Mouse (Mus musculus) intestine, embryonic 15.5 days (tissue): Measurements from ENCODE around the gene Rfesd. TPM values are rescaled to one million over a fixed set of nuclear protein-coding genes. Genes with fewer than 3 reads are reported as not detected.
A peak's percentile ranks its signal among the peaks of the same experiment; 100 is the strongest.

Experiments used
- ATAC-seq: fragments of 200-750 bp; cut with Nextera tagmentation; 2 replicates; pipeline ENCODE4 v1.8.0; 2017; ENCODE audit warnings: moderate TSS enrichment, moderate library complexity
- H3K27ac ChIP-seq: fragments of 300-500 bp; sonication (generic); 2 replicates; pipeline ENCODE4 v1.5.1; 2015; ENCODE audit warnings: mild to moderate bottlenecking, inconsistent platforms
- H3K27me3 ChIP-seq: fragments of 300-500 bp; sonication (generic); replicated peaks from 2 replicates; pipeline ENCODE4 v1.6.1; 2015; ENCODE audit warnings: inconsistent platforms
- H3K36me3 ChIP-seq: fragments of 300-500 bp; sonication (generic); 2 replicates; pipeline ENCODE4 v1.6.1; 2015; ENCODE audit warnings: inconsistent platforms
- H3K4me1 ChIP-seq: fragments of 300-500 bp; sonication (generic); replicated peaks from 2 replicates; pipeline ENCODE4 v1.6.1; 2015; ENCODE audit warnings: inconsistent platforms
- H3K4me2 ChIP-seq: fragments of 300-500 bp; sonication (generic); replicated peaks from 2 replicates; pipeline ENCODE4 v1.6.1; 2015; ENCODE audit warnings: mild to moderate bottlenecking, inconsistent platforms
- H3K4me3 ChIP-seq: fragments of 300-500 bp; sonication (generic); replicated peaks from 2 replicates; pipeline ENCODE4 v1.5.1; 2015; ENCODE audit warnings: inconsistent platforms
- H3K9ac ChIP-seq: fragments of 300-500 bp; sonication (generic); 2 replicates; pipeline ENCODE4 v1.6.1; 2015; ENCODE audit warnings: inconsistent platforms
- H3K9me3 ChIP-seq: fragments of 300-500 bp; sonication (generic); 2 replicates; pipeline ENCODE4 v1.6.1; 2016; ENCODE audit warnings: inconsistent platforms
- WGBS: fragments of 180-500 bp; shearing (Covaris S2); methylation state at CpG from one replicate; pipeline ENCODE4 v1.1.7; 2015; 5-methylcytosine and 5-hydroxymethylcytosine counted together
- polyA plus RNA-seq: library from polyadenylated mRNA; unstranded; fragments of >200 nt; fragmentation: Nextera tagmentation; extraction: Ambion mirVana; gene quantifications from 2 replicates; pipeline ENCODE4 v1.2.1, GENCODE M21; 2015

The Rfesd gene
- polyA plus RNA-seq, 1 experiment from 2014 or later: 19.9 TPM

- Histone ChIP-seq H3K4me1 (no peaks in the 10 kb centered on the region), H3K27me3 (no peaks in the 10 kb centered on the region), H3K27ac (no peak overlapping the region), H3K9me3 (no peaks in the 10 kb centered on the region), H3K4me3 (no peak overlapping the region), H3K9ac (no peak overlapping the region), H3K4me2 (no peak overlapping the region), H3K36me3 (no peaks in the 10 kb centered on the region)
- ATAC-seq: no peak
- WGBS: 35% methylated on average over 1 of the region's 1 CpGs
These were observed 23.9 kb upstream of the Rfesd start for GRCm38 (mm10) chr13:76042455-76042854.

DNA sequence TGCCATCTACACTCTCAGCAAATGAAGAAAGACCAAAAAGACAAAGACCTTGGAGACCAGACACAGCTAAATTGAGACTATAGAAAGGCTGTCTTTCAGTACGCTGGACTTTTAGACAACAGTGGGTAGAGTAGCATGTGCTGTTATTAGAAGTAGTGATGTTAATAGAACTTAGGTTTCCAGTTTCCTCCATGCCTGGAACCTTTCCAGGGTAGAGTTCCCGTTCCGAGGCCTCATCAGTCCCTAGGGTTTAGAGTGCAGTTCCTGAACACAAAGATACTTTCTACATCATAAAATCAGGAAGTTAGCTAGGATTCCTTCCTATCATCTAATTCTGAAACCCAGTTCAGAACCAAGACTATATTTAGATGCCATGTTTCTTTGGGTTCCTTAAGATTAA lies 6.1 kb upstream of the Rfesd start:
- Histone ChIP-seq H3K36me3 (no peaks in the 10 kb centered on the region), H3K27me3 (no peaks in the 10 kb centered on the region), H3K4me1 (no peaks in the 10 kb centered on the region), H3K9ac (no peak overlapping the region), H3K4me2 (no peak overlapping the region), H3K4me3 (no peak overlapping the region), H3K9me3 (no peaks in the 10 kb centered on the region), H3K27ac (no peak overlapping the region)
- no peak for ATAC-seq
- 79% methylated on average over 3 of the region's 3 CpGs for WGBS

GRCm38 (mm10) chr13:76021782-76022181 lies 3.3 kb upstream of the Rfesd start:
- Histone ChIP-seq H3K9me3 (no peaks in the 10 kb centered on the region), H3K9ac (no peak overlapping the region), H3K27ac (no peak overlapping the region), H3K4me1 (no peaks in the 10 kb centered on the region; the same call in 1 of the 2 replicates), H3K4me2 (no peak overlapping the region), H3K36me3 (no peaks in the 10 kb centered on the region), H3K4me3 (no peak overlapping the region), H3K27me3 (no peaks in the 10 kb centered on the region)
- 88% methylated on average over 2 of the region's 2 CpGs for WGBS
- no peak for ATAC-seq

GRCm38 (mm10) chr13:76018844-76019400 lies 403 bp upstream of the Rfesd start:
- no peaks in the 10 kb centered on the region; the same call in 1 of the 2 replicates for H3K4me1 ChIP-seq
- no peak overlapping the region for H3K9ac ChIP-seq
- H3K9me3 ChIP-seq: no peaks in the 10 kb centered on the region
- peak overlapping the region; percentile 70 for H3K4me3 ChIP-seq
- no peaks in the 10 kb centered on the region for H3K27me3 ChIP-seq
- peak overlapping the region; percentile 67 for H3K4me2 ChIP-seq
- 47% methylated on average over 5 of the region's 5 CpGs for WGBS
- no peaks in the 10 kb centered on the region for H3K36me3 ChIP-seq
- H3K27ac ChIP-seq: no peak overlapping the region
- peak; percentile 64 for ATAC-seq

DNA sequence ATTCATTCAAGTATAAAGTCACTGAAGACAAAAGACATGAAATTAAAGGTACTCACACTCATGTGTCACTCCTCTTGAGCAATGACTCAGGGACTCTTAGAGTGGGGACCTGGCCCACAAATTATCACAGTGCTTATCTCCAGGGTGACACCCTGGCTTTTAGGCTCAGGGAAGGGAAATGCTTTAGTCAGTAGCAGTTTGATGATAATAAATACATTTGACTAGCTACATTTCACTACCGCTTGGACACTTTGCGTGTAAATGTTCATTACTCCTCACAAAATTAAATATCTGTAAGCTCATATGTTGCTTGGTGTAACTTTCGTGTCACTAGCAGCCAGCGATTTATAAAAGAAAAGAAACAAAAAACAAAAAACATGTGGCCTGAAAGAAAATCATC lies 1.1 kb downstream of the Rfesd start:
- no peak for ATAC-seq
- H3K9me3 ChIP-seq: no peaks in the 10 kb centered on the region
- peak overlapping the region; percentile 95; the same call in 1 of the 2 replicates for H3K27ac ChIP-seq
- H3K4me2 ChIP-seq: peak overlapping the region; percentile 67
- no peaks in the 10 kb centered on the region; the same call in 1 of the 2 replicates for H3K4me1 ChIP-seq
- no peaks in the 10 kb centered on the region for H3K27me3 ChIP-seq
- H3K4me3 ChIP-seq: peak overlapping the region; percentile 70
- WGBS: 52% methylated on average over 4 of the region's 4 CpGs
- no peaks in the 10 kb centered on the region for H3K36me3 ChIP-seq
- peak overlapping the region; percentile 83 for H3K9ac ChIP-seq

- no peaks in the 10 kb centered on the region for H3K27me3 ChIP-seq
- H3K27ac ChIP-seq: no peak overlapping the region
These were observed 4.0 kb downstream of the Rfesd start for GRCm38 (mm10) chr13:76014511-76014910.

DNA sequence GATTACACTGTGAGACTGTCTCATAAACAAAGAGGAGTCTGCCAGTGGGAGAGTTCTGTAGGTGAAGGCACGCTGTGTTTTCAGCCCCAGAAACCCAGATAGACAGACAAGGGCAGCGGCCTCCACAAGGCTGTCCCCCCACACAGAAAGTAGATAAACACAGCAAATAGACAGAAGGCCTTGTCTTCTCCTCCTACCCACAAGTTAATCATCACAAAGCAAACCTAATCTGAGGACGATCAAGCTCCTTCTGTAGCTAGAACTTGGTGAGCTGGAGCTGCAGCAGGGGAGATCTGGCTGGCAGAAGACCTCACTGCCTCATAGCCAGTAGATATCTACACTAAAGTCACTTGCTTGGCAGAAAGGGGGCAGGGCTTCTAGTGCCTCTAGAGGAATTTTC lies 15.2 kb downstream of the Rfesd start:
- ATAC-seq: no peak
- H3K27ac ChIP-seq: no peak overlapping the region
- no peaks in the 10 kb centered on the region for H3K9me3 ChIP-seq
- no peaks in the 10 kb centered on the region for H3K4me1 ChIP-seq
- H3K9ac ChIP-seq: no peak overlapping the region
- WGBS: 56% methylated on average over 3 of the region's 3 CpGs
- H3K36me3 ChIP-seq: no peaks in the 10 kb centered on the region
- no peaks in the 10 kb centered on the region for H3K27me3 ChIP-seq
- H3K4me3 ChIP-seq: no peak overlapping the region
- H3K4me2 ChIP-seq: no peak overlapping the region

More at GRCm38 (mm10) chr13:76014511-76014910, 4.0 kb downstream of the Rfesd start:
- H3K9ac ChIP-seq: no peak overlapping the region
- no peaks in the 10 kb centered on the region for H3K36me3 ChIP-seq
- no peak overlapping the region for H3K4me2 ChIP-seq
- no peaks in the 10 kb centered on the region for H3K9me3 ChIP-seq
- WGBS: 64% methylated on average over 2 of the region's 2 CpGs
- no peak overlapping the region for H3K4me3 ChIP-seq
- ATAC-seq: no peak
- no peaks in the 10 kb centered on the region; the same call in 1 of the 2 replicates for H3K4me1 ChIP-seq

- ATAC-seq: peak; percentile 61
- no peak overlapping the region for H3K27ac ChIP-seq
- no peaks in the 10 kb centered on the region for H3K36me3 ChIP-seq
- H3K4me1 ChIP-seq: no peaks in the 10 kb centered on the region
- no peak overlapping the region for H3K4me2 ChIP-seq
- no peak overlapping the region for H3K4me3 ChIP-seq
- H3K27me3 ChIP-seq: no peaks in the 10 kb centered on the region
- no peaks in the 10 kb centered on the region for H3K9me3 ChIP-seq
- 51% methylated on average over 9 of the region's 9 CpGs for WGBS
- no peak overlapping the region for H3K9ac ChIP-seq
These were observed 26.1 kb downstream of the Rfesd start for GRCm38 (mm10) chr13:75992169-75993028.

- H3K36me3 ChIP-seq: no peaks in the 10 kb centered on the region
- no peaks in the 10 kb centered on the region for H3K4me1 ChIP-seq
- no peak overlapping the region for H3K4me2 ChIP-seq
- no peak overlapping the region for H3K27ac ChIP-seq
- H3K9ac ChIP-seq: no peak overlapping the region
- H3K9me3 ChIP-seq: no peaks in the 10 kb centered on the region
- no peak overlapping the region for H3K4me3 ChIP-seq
- H3K27me3 ChIP-seq: no peaks in the 10 kb centered on the region
- ATAC-seq: no peak
- WGBS: 93% methylated on average over 1 of the region's 1 CpGs
These were observed 30.4 kb downstream of the Rfesd start for GRCm38 (mm10) chr13:75988096-75988495.

DNA sequence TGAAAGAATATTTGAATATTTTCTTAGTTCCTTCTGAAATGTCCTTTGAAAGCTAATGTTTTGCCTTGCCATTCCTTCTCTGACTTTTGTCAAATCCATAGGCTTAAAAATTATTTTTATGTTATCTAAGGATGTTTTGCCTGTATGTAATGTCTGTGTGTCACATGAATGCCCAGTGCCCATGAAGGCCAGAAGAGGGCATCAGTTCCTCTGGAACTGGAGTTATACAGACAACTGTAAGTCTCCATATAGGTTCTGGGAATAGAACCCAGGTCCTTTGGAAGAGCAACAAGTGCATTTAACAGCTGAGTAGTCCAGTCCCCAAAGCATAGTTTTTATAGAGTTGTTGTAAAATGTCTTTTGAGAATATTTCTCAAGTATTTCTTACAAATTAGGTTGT lies 36.6 kb downstream of the Rfesd start:
- Histone ChIP-seq H3K27me3 (no peaks in the 10 kb centered on the region), H3K9ac (no peak overlapping the region), H3K9me3 (no peaks in the 10 kb centered on the region), H3K27ac (no peak overlapping the region), H3K4me1 (no peaks in the 10 kb centered on the region), H3K36me3 (no peaks in the 10 kb centered on the region), H3K4me3 (no peak overlapping the region), H3K4me2 (no peak overlapping the region)
- ATAC-seq: no peak

DNA sequence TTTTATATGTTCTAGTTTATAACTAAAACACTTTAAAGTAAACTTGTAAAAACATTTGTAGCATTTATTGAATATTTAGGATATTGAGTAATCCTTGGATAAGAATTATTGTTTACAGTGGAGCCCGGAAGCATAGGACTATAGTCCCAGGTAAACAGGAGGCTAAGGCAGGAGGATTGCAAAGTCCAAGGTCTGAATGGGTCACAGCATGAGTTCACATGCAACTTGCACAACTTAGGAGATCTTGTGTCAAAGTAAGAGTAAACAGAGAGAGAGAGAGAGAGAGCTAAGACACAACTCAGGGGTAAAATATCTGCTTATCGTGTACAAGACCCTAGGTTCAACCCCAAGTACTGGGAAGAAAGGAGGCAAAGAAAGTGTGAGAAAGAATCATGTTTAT lies 41.9 kb downstream of the Rfesd start:
- WGBS: 63% methylated on average over 2 of the region's 2 CpGs
- no peaks in the 10 kb centered on the region for H3K4me1 ChIP-seq
- no peak overlapping the region for H3K4me3 ChIP-seq
- 0 out of 2 replicates have a peak, but pooled peaks have one; percentile 45 for ATAC-seq
- H3K36me3 ChIP-seq: no peaks in the 10 kb centered on the region
- no peak overlapping the region for H3K4me2 ChIP-seq
- H3K27ac ChIP-seq: no peak overlapping the region
- H3K27me3 ChIP-seq: no peaks in the 10 kb centered on the region
- H3K9ac ChIP-seq: no peak overlapping the region
- H3K9me3 ChIP-seq: no peaks in the 10 kb centered on the region

DNA sequence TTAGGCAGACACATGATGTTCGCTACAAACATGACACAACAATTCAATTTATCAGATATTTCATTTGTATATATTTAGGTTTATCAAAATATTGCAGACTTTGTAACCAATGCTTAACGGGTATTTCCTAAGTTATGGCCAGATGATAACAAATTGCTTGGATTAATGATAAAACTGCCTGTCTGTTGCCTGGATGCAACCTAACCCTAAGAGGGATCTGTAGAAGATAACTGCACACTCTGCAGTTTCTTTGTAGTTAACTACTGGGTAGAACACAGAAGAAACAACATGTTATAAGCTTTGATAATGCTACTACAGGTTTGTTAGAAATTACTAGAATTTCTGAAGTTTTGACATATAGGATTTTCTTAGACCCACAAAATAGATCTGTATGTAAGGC lies 42.3 kb downstream of the Rfesd start:
- H3K4me2 ChIP-seq: no peak overlapping the region
- H3K4me3 ChIP-seq: no peak overlapping the region
- no peak for ATAC-seq
- H3K4me1 ChIP-seq: no peaks in the 10 kb centered on the region
- no peak overlapping the region for H3K27ac ChIP-seq
- 75% methylated on average over 2 of the region's 2 CpGs for WGBS
- no peaks in the 10 kb centered on the region for H3K27me3 ChIP-seq
- no peaks in the 10 kb centered on the region for H3K36me3 ChIP-seq
- H3K9ac ChIP-seq: no peak overlapping the region
- H3K9me3 ChIP-seq: no peaks in the 10 kb centered on the region

DNA sequence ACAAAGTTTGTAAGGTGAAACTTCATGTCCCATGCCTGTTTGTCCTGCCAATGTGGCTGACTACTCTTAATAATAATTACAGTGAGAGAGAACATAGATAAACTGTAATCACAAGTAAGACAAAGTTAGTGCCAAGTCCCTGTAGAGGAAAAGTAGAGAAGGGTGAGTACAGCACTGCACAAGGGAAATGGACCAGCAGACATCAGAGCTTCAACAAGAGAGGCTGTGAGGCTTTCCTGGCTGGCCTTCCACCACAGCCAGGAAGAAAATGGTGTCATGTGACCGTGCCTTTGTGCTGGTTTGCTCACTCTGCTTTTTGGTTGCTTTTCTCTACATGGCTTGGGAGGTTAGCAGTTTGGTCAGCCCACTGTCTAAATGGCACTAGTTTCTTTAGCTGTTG lies 42.9 kb downstream of the Rfesd start:
- WGBS: 79% methylated on average over 1 of the region's 1 CpGs
- Histone ChIP-seq H3K4me1 (no peaks in the 10 kb centered on the region), H3K36me3 (no peaks in the 10 kb centered on the region), H3K4me2 (no peak overlapping the region), H3K4me3 (no peak overlapping the region), H3K9me3 (no peaks in the 10 kb centered on the region), H3K27ac (no peak overlapping the region), H3K27me3 (no peaks in the 10 kb centered on the region), H3K9ac (no peak overlapping the region)
- no peak for ATAC-seq
